Mouse (Mus musculus): ENCODE measurements at regions not wholly inside any gene's neighbourhood (a gene's known extent, or its start where the extent isn't known, plus 50 kb on each side); places are given as distances from the start of the nearest gene placed in this dataset.

DNA sequence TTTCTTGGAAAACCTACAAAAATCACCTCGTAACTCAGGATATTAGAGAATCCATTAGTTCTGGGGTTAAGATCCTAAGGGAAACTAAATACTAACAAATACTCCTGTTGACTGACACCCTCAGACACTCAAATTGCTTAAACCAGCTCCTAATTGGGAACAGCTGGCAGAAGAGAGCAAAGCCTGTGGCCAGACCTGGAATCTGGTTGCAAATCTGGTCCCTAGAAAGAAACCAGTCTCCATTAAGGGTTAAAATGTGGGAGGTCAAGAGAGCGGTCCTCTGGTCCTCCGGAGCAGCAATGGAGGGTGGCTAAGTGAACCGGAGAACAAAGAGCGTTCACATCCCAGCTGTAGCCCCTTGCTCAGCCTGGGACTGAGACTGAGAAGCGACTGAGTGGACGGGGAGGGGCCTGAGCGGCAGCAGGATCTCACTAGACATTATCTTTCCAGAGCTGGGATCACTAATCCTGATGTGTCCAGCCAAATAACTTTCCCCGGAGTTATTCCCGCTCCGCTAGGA is 51.4 kb upstream of the Ptgfrn start:
- H3K4me1 ChIP-seq = peaks cover 19% of the 10 kb centered on the region

More for the DNA sequence above, 51.4 kb upstream of the Ptgfrn start:
- ATAC-seq (replicated peaks) = no peak
- Histone ChIP-seq H3K4me3 (no peak overlapping the region), H3K27me3 (replicated peaks) (no peaks in the 10 kb centered on the region), H3K9me3 (no peaks in the 10 kb centered on the region), H3K9ac (no peak overlapping the region), H3K27ac (peak overlapping the region; percentile 10; the same call in 1 of the 2 replicates), H3K4me2 (peak overlapping the region; percentile 3; the same call in 1 of the 2 replicates), H3K36me3 (replicated peaks) (no peaks in the 10 kb centered on the region)
- 21% methylated on average over 11 of the region's 11 CpGs for WGBS

Measured in midbrain, embryonic 15.5 days (tissue).